ENCODE assay signal across 9 mouse cellular contexts in the genomic region with DNA sequence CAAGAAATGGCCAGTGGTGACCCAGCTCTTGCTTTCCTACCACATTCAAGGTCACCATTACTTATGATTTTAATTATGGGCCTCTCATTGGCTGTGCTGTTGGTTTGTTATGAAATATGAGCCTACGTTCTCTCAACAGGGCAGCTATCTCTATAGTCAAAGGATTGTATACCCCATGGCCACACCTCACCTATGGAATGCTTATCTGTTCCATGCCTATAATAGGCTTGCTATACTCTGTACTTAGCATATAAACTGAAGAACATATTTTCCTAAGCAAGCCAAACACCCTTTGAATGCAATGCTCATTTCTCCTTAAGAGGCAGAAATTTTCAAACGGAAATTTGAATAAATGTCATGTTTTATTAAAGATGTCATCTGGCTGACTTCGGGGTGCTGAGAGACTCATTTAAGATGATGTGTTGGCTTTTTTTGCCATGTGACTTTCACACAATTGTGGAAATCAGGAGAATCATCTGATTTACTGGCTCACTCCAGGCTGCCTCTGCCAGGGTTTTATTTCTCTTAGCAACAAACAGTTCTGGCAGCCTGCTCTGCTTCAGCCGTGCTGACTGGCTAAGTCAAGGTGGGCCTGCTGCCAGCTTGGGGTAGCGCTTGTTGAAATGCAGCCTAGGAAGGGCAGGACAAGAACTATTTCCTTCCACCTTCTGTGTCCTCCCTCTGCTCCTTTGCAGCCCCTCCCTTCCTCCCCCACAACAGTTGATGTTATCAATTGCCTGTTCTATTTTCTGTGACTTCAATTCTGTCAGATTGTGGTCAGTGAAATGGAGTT.
DNase-seq lines count a peak whose midpoint lies in the region; ATAC-seq and TF ChIP-seq lines count a peak whose summit lies in the region.
"Had no signal": no experiment of that assay in that cellular context is flagged by ENCODE, and none has a peak within 500 bp of the region (broad histone marks: within the 10 kb centered on the region; RNA-seq: fewer than 3 reads in every experiment).

No protein-coding gene starts in this region.

- H3K27me3 ChIP-seq in heart, embryonic 15.5 days, result no peaks in the 10 kb centered on the region
- no peaks in the 10 kb centered on the region for H3K27me3 ChIP-seq in midbrain, embryonic 16.5 days (ENCODE audit: control insufficient read depth, insufficient read depth, low read depth, low read length)
- no peaks in the 10 kb centered on the region for H3K27me3 ChIP-seq in liver, postnatal 0 days (ENCODE audit: insufficient read depth, low read length)
- H3K27me3 ChIP-seq: limb, embryonic 13.5 days had no signal

- no peak for TF ChIP-seq EP300 in liver, postnatal 0 days (IDR thresholded peaks at IDR 0.05; ENCODE audit: low read depth)

- H3K4me2 ChIP-seq in heart, embryonic 15.5 days, result no peak overlapping the region
- no peak overlapping the region for H3K4me2 ChIP-seq in midbrain, embryonic 16.5 days (ENCODE audit: low read length)
- no peak overlapping the region for H3K4me2 ChIP-seq in liver, postnatal 0 days (ENCODE audit: low read depth, low read length)
- H3K4me2 ChIP-seq: limb, embryonic 13.5 days had no signal

- H3K36me3 ChIP-seq in heart, embryonic 15.5 days, result no peaks in the 10 kb centered on the region
- H3K36me3 ChIP-seq in midbrain, embryonic 16.5 days (ENCODE audit: control insufficient read depth, insufficient read depth, low read length), result no peaks in the 10 kb centered on the region
- H3K36me3 ChIP-seq in liver, postnatal 0 days (replicated peaks; ENCODE audit: insufficient read depth, low read length), result no peaks in the 10 kb centered on the region
- H3K36me3 ChIP-seq: limb, embryonic 13.5 days had no signal

- 47% methylated on average over 5 of the region's 5 CpGs for WGBS in heart, embryonic 15.5 days
- 60% methylated on average over 5 of the region's 5 CpGs for WGBS in midbrain, embryonic 16.5 days
- WGBS in liver, postnatal 0 days (ENCODE audit: insufficient replicate concordance), result 45% methylated on average over 5 of the region's 5 CpGs

- peak overlapping the region; percentile 4; the same call in 1 of the 2 replicates for H3K27ac ChIP-seq in heart, embryonic 15.5 days
- H3K27ac ChIP-seq in midbrain, embryonic 16.5 days (ENCODE audit: low read length), result peak overlapping the region; percentile 1; the same call in 1 of the 2 replicates
- no peak overlapping the region for H3K27ac ChIP-seq in liver, postnatal 0 days (ENCODE audit: low read depth)
- H3K27ac ChIP-seq: limb, embryonic 13.5 days had no signal

- ATAC-seq in heart, embryonic 15.5 days (replicated peaks; ENCODE audit: insufficient number of reproducible peaks, insufficient read depth, low FRiP score, low read depth), result peak; percentile 73; the same call in 1 of the 2 replicates
- ATAC-seq in midbrain, embryonic 16.5 days, result peak; percentile 96
- no peak for ATAC-seq in liver, postnatal 0 days

- H3K9ac ChIP-seq in heart, embryonic 15.5 days, result no peak overlapping the region
- no peak overlapping the region for H3K9ac ChIP-seq in midbrain, embryonic 16.5 days (ENCODE audit: low read depth, low read length)
- no peak overlapping the region for H3K9ac ChIP-seq in liver, postnatal 0 days (replicated peaks)
- H3K9ac ChIP-seq: limb, embryonic 13.5 days had no signal

- DNase-seq in spleen, adult 18-20 months, result peak; percentile 8 to 12
- DNase-seq in spleen, postnatal 14 days (ENCODE audit: low spot score in 2 of 2), result no peak
- peak; percentile 96 for DNase-seq in cerebellum, postnatal 14 days
- DNase-seq in layer of hippocampus, postnatal 10 days (ENCODE audit: low spot score in 2 of 2), result peak; percentile 89 to 91
- peak; percentile 28 for DNase-seq in urinary bladder, postnatal 25 days (ENCODE audit: low spot score)
- DNase-seq in liver, postnatal 0 days, result no peak

- H3K9me3 ChIP-seq in heart, embryonic 15.5 days (replicated peaks), result no peaks in the 10 kb centered on the region
- H3K9me3 ChIP-seq in midbrain, embryonic 16.5 days (replicated peaks; ENCODE audit: control insufficient read depth, low read length, poor library complexity, severe bottlenecking), result no peaks in the 10 kb centered on the region
- no peaks in the 10 kb centered on the region for H3K9me3 ChIP-seq in liver, postnatal 0 days (ENCODE audit: low read length)
- H3K9me3 ChIP-seq: limb, embryonic 13.5 days had no signal

- peaks cover 10% of the 10 kb centered on the region for H3K4me1 ChIP-seq in heart, embryonic 15.5 days (replicated peaks)
- peaks cover 8% of the 10 kb centered on the region; the same call in 1 of the 2 replicates for H3K4me1 ChIP-seq in midbrain, embryonic 16.5 days (ENCODE audit: control insufficient read depth, insufficient read depth, low read length)
- H3K4me1 ChIP-seq in liver, postnatal 0 days (ENCODE audit: insufficient read depth), result no peaks in the 10 kb centered on the region
- H3K4me1 ChIP-seq: limb, embryonic 13.5 days had no signal

- TF ChIP-seq CTCF in liver, postnatal 0 days (IDR thresholded peaks at IDR 0.05; ENCODE audit: low read depth), result no peak

- no peak overlapping the region for H3K4me3 ChIP-seq in heart, embryonic 15.5 days
- no peak overlapping the region for H3K4me3 ChIP-seq in midbrain, embryonic 16.5 days (ENCODE audit: low read depth, low read length)
- H3K4me3 ChIP-seq in liver, postnatal 0 days (ENCODE audit: low read depth, low read length), result no peak overlapping the region
- H3K4me3 ChIP-seq: limb, embryonic 13.5 days had no signal

Comparison
In these comparisons a context has a peak if more than half of its experiments do, and no peak if none do; other contexts are left out.
1. DNase-seq: peak in spleen, adult 18-20 months (2 of 2), cerebellum, postnatal 14 days (2 of 2), layer of hippocampus, postnatal 10 days (2 of 2) and urinary bladder, postnatal 25 days (single experiment); none in spleen, postnatal 14 days (0 of 2) and liver, postnatal 0 days (single experiment).